Mouse (Mus musculus): ENCODE results near the gene Rptor. TPM values are rescaled to one million over a fixed set of nuclear protein-coding genes. Genes with fewer than 3 reads are reported as not detected.

Gene Rptor
- total RNA-seq, 2 experiments from 2014 or later = 44.4 to 50.2 TPM

- DNase-seq (ENCODE audit: low spot score in 2 of 2) = no peak
These were observed 130.4 kb downstream of the Rptor start for GRCm38 (mm10) chr11:119732961-119733656.

- no peak for DNase-seq (ENCODE audit: low spot score in 2 of 2)
These were observed 130.9 kb downstream of the Rptor start for GRCm38 (mm10) chr11:119733657-119733990.

- DNase-seq (ENCODE audit: low spot score in 2 of 2) = no peak
These were observed 132.4 kb downstream of the Rptor start for GRCm38 (mm10) chr11:119735152-119735551.

GRCm38 (mm10) chr11:119738990-119739846 lies 136.5 kb downstream of the Rptor start:
- DNase-seq (ENCODE audit: low spot score in 2 of 2) = no peak

- no peak for DNase-seq (ENCODE audit: low spot score in 2 of 2)
These were observed 138.7 kb downstream of the Rptor start for GRCm38 (mm10) chr11:119741401-119741800.

- no peak for DNase-seq (ENCODE audit: low spot score in 2 of 2)
These were observed 141.7 kb downstream of the Rptor start for GRCm38 (mm10) chr11:119744436-119744835.

GRCm38 (mm10) chr11:119745333-119745732 lies 142.6 kb downstream of the Rptor start:
- no peak for DNase-seq (ENCODE audit: low spot score in 2 of 2)

- DNase-seq (ENCODE audit: low spot score in 2 of 2) = no peak
These were observed 151.8 kb downstream of the Rptor start for GRCm38 (mm10) chr11:119754459-119754858.

GRCm38 (mm10) chr11:119758214-119758613 lies 155.5 kb downstream of the Rptor start:
- DNase-seq (ENCODE audit: low spot score in 2 of 2) = no peak

- DNase-seq (ENCODE audit: low spot score in 2 of 2) = no peak
These were observed 156.1 kb downstream of the Rptor start for GRCm38 (mm10) chr11:119758705-119759327.

GRCm38 (mm10) chr11:119762911-119763310 lies 160.2 kb downstream of the Rptor start:
- no peak for DNase-seq (ENCODE audit: low spot score in 2 of 2)

- DNase-seq (ENCODE audit: low spot score in 2 of 2) = no peak
These were observed 163.3 kb downstream of the Rptor start for GRCm38 (mm10) chr11:119766023-119766422.

GRCm38 (mm10) chr11:119766782-119767459 lies 164.2 kb downstream of the Rptor start:
- no peak for DNase-seq (ENCODE audit: low spot score in 2 of 2)

- no peak for DNase-seq (ENCODE audit: low spot score in 2 of 2)
These were observed 164.8 kb downstream of the Rptor start for GRCm38 (mm10) chr11:119767525-119767924.

- DNase-seq (ENCODE audit: low spot score in 2 of 2) = no peak
These were observed 165.8 kb downstream of the Rptor start for GRCm38 (mm10) chr11:119768511-119768910.

- no peak for DNase-seq (ENCODE audit: low spot score in 2 of 2)
These were observed 167.0 kb downstream of the Rptor start for GRCm38 (mm10) chr11:119769666-119770065.

- DNase-seq (ENCODE audit: low spot score in 2 of 2) = no peak
These were observed 168.3 kb downstream of the Rptor start for GRCm38 (mm10) chr11:119770985-119771384.

- no peak for DNase-seq (ENCODE audit: low spot score in 2 of 2)
These were observed 170.2 kb downstream of the Rptor start for GRCm38 (mm10) chr11:119772896-119773295.

GRCm38 (mm10) chr11:119775076-119775760 lies 172.5 kb downstream of the Rptor start:
- no peak for DNase-seq (ENCODE audit: low spot score in 2 of 2)

GRCm38 (mm10) chr11:119777236-119777635 lies 174.5 kb downstream of the Rptor start:
- peak in 1 of 2 experiments; percentile 25 for DNase-seq (ENCODE audit: low spot score in 2 of 2)

GRCm38 (mm10) chr11:119777872-119778271 lies 175.2 kb downstream of the Rptor start:
- DNase-seq (ENCODE audit: low spot score in 2 of 2) = no peak

All from adrenal gland, adult 18-20 months (tissue).